Mouse (Mus musculus) heart, postnatal 36 days (tissue): ENCODE data around the gene Uvrag. TPM values are rescaled to one million over a fixed set of nuclear protein-coding genes. Genes with fewer than 3 reads are reported as not detected.

ENCODE experiments used
- DNase-seq, 2 experiments: peaks; one replicate each; pipeline ENCODE4 v3.0.0; 2021 to 2022
- intact Hi-C: fragments of 180-260 bp; cut with DNase I; formaldehyde crosslinking; loops from one replicate; pipeline ENCODE4 v1.15.1; 2025
- total RNA-seq, 2 experiments: library from RNA; stranded (reverse); gene quantifications; 2 replicates each; pipeline ENCODE4 v1.2.3; 2021

The Uvrag gene
- total RNA-seq, 2 experiments from 2014 or later = 21.6 to 28.6 TPM

GRCm38 (mm10) chr7:99033314-99033713, 107.6 kb downstream of the Uvrag start:
- intact Hi-C loops = no loop called here

GRCm38 (mm10) chr7:99032051-99032450, 108.9 kb downstream of the Uvrag start:
- no peak for DNase-seq
- intact Hi-C loops = no loop called here

More at GRCm38 (mm10) chr7:99033314-99033713, 107.6 kb downstream of the Uvrag start:
- no peak for DNase-seq

GRCm38 (mm10) chr7:99028108-99028507, 112.8 kb downstream of the Uvrag start:
- no peak for DNase-seq
- intact Hi-C loops = no loop called here

GRCm38 (mm10) chr7:99027185-99027584, 113.8 kb downstream of the Uvrag start:
- intact Hi-C loops = no loop called here
- DNase-seq = no peak

- intact Hi-C loops = no loop called here
- no peak for DNase-seq
Observed at GRCm38 (mm10) chr7:99025989-99026388, 115.0 kb downstream of the Uvrag start.

GRCm38 (mm10) chr7:99025265-99025664, 115.7 kb downstream of the Uvrag start:
- intact Hi-C loops = no loop called here

GRCm38 (mm10) chr7:99024791-99025190, 116.2 kb downstream of the Uvrag start:
- no peak for DNase-seq

More at GRCm38 (mm10) chr7:99025265-99025664, 115.7 kb downstream of the Uvrag start:
- DNase-seq = no peak

GRCm38 (mm10) chr7:99023931-99024330, 117.0 kb downstream of the Uvrag start:
- intact Hi-C loops = loop anchor here (5.0 kb wide), 1 partner anchor 62 kb away; no protein-coding TSS in a partner anchor
- DNase-seq = no peak

More at GRCm38 (mm10) chr7:99024791-99025190, 116.2 kb downstream of the Uvrag start:
- intact Hi-C loops = loop anchor here (5.0 kb wide), 1 partner anchor 62 kb away; no protein-coding TSS in a partner anchor

GRCm38 (mm10) chr7:99021277-99021676, 119.7 kb downstream of the Uvrag start:
- intact Hi-C loops = loop anchor here (5.0 kb wide), 1 partner anchor 59 kb away; no protein-coding TSS in a partner anchor
- no peak for DNase-seq

GRCm38 (mm10) chr7:99020353-99020752, 120.6 kb downstream of the Uvrag start:
- intact Hi-C loops = loop anchor here (5.0 kb wide), 1 partner anchor 58 kb away; no protein-coding TSS in a partner anchor
- peak; percentile 52 to 54 for DNase-seq

- no peak for DNase-seq
- intact Hi-C loops = no loop called here
Observed at GRCm38 (mm10) chr7:99017224-99017844, 123.6 kb downstream of the Uvrag start.

- no peak for DNase-seq
- intact Hi-C loops = no loop called here
Observed at GRCm38 (mm10) chr7:99015914-99016313, 125.0 kb downstream of the Uvrag start.

GRCm38 (mm10) chr7:99015419-99015818, 125.5 kb downstream of the Uvrag start:
- intact Hi-C loops = no loop called here
- no peak for DNase-seq

- DNase-seq = no peak
- intact Hi-C loops = no loop called here
Observed at GRCm38 (mm10) chr7:99014620-99015019, 126.3 kb downstream of the Uvrag start.

- intact Hi-C loops = no loop called here
- no peak for DNase-seq
Observed at GRCm38 (mm10) chr7:99007506-99008354, 133.2 kb downstream of the Uvrag start.

GRCm38 (mm10) chr7:99003231-99003630, 137.7 kb downstream of the Uvrag start:
- intact Hi-C loops = no loop called here
- DNase-seq = no peak

- intact Hi-C loops = no loop called here
- no peak for DNase-seq
Observed at GRCm38 (mm10) chr7:98998722-98999121, 142.2 kb downstream of the Uvrag start.

- no peak for DNase-seq
- intact Hi-C loops = no loop called here
Observed at GRCm38 (mm10) chr7:98997760-98998159, 143.2 kb downstream of the Uvrag start.

GRCm38 (mm10) chr7:98996791-98997190, 144.2 kb downstream of the Uvrag start:
- intact Hi-C loops = no loop called here
- no peak for DNase-seq

- intact Hi-C loops = no loop called here
- DNase-seq = no peak
Observed at GRCm38 (mm10) chr7:98995126-98995727, 145.7 kb downstream of the Uvrag start.

GRCm38 (mm10) chr7:98994137-98994536, 146.8 kb downstream of the Uvrag start:
- no peak for DNase-seq
- intact Hi-C loops = no loop called here
